Mouse (Mus musculus) bone marrow macrophage, adult 2 months (primary cell): ENCODE measurements around the gene Itprid1.

Experiments
- CTCF ChIP-seq: IDR thresholded peaks from 2 replicates; pipeline ENCODE4 v1.5.1; 2012; ENCODE audit warnings: low read depth, mild to moderate bottlenecking, low read length, moderate library complexity
- POLR2A ChIP-seq: IDR thresholded peaks from 2 replicates; pipeline ENCODE4 v1.6.1; 2012; ENCODE audit warnings: mild to moderate bottlenecking, low read depth, low read length, borderline replicate concordance

DNA sequence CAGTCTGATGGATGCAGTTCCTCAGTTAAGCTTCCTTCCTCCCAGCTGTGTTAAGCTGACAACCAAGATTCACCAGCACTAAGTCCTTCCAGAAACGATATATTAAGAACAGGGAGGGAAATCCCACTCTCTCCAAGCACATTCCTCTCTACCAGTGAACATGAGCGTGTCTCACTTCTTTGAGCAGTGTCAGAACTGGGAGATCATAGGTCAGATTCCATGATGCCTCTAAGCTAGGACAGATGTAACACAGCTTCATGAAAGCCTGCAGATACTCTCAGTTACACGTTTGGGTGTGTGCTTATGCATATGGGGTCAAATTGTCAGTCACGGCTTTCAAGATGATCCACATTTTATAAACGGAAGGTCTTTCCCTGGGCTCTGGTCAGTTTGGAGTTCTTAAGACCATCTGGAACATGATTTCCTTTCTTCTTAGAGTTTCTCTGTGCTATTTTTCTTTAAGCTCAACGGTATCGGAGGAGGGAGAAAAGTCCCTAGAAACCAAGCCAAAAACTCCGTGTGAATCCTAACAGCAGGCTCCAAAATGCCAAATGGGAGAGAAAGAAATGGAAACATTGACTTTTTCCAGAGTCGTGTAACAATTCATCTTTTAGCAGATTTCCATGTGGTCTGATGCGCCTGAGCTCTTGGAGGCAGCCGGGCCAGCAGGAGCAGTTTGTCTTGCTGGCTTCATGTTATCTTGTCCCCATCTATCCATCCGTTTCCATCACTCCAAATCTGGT, 22.3 kb upstream of the Itprid1 start:
- TF ChIP-seq POLR2A = no peak
- no peak for TF ChIP-seq CTCF
